Mouse (Mus musculus): ENCODE data around the gene Cd101.

- no peak for TF ChIP-seq CTCF (IDR thresholded peaks at IDR 0.05; ENCODE audit: borderline replicate concordance, extremely low read depth, insufficient read depth, insufficient read length)
- no peak for TF ChIP-seq POLR2A (IDR thresholded peaks at IDR 0.05; ENCODE audit: borderline replicate concordance, extremely low read depth, insufficient read depth, insufficient read length, poor library complexity, severe bottlenecking)
Measured at GRCm38 (mm10) chr3:100990231-100990630, 39.1 kb downstream of the Cd101 start.
